Mouse (Mus musculus) adrenal gland, postnatal 10 days (tissue): ENCODE results near the gene Osgep. TPM values are rescaled to one million over a fixed set of nuclear protein-coding genes. Genes with fewer than 3 reads are reported as not detected.
A peak's percentile ranks its signal among the peaks of the same experiment; 100 is the strongest.
"Not testable (repeated sequence)": the region's sequence is repeated elsewhere in the genome, so short reads cannot be mapped to it uniquely, and the experiment has no call there.

Source experiments
- DNase-seq: peaks from one replicate; pipeline ENCODE4 v3.0.0; 2021; ENCODE audit warnings: mixed read lengths
- total RNA-seq, 2 experiments: library from RNA; stranded (reverse); gene quantifications; 2 replicates each; pipeline ENCODE4 v1.2.3; 2021

The Osgep gene
- total RNA-seq, 2 experiments from 2014 or later: 62.7 to 76.7 TPM

DNA sequence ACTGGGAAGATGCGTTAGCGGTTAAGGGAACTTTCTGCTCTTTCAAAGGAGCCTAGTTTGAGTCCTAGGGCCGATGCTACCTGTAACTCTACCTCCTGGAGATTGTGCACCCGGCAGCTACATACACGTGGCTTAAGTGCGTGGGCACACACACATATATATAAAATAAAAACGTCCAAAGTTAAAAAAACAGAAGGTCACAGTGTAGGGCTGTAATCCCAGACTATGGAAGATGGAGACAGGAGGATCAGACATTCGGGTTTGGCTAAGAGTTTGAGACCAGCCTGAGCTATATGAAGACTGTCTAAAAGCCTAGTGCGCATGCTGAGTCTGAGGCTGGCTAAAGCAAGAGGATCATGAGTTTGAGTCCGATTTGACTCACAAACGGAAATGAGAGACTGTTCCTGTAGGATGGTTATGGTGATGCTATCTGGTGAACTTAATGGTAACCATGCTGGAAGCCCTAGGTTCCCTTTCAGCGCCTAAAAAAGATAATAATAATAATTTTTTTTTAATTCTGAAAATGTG is 6.9 kb upstream of the Osgep start:
- no peak for DNase-seq

DNA sequence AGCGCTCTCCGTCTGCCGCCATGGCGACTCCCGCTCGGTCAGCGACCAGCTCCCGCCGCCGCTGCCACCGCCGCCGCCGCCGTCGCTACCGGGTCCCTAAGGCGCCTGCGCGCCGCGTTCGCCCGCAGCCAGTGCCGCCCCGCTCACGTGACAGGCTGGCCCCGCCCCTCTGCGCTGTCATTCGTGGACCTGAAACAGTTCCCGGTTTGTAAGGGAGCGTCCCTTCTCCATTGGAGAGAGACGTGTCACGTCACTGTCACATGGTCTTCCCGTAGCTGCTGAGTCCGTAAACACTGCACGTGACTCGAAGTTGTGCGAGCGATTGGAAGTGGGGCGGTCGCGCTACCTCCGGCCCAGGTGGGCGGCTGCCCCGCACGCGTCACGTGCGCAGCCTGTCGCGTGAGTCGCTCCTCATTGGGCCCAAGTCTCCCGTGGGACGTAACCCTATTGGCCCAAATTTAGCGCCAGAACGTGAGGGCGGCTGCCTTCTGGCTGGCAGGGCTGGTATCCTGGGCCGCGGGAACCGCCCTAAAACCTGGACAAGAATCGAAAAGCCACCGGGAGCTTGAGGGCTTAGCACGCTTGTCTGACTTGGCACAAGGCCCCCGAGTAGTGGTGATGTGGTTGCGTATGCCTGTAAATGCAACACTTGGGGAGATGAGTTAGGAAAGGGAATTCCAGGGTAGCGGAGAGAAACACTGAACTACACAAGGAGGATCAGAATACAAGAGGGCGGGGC is 6.2 kb upstream of the Osgep start, which contains the start of the genes Pip4p1 and Pnp:
Pip4p1 (minus strand) TSS at position 103 of the 739 bp plus-strand sequence.
Pnp (plus strand) TSS at position 329 of the 739 bp plus-strand sequence.
- DNase-seq: peak; percentile 99

DNA sequence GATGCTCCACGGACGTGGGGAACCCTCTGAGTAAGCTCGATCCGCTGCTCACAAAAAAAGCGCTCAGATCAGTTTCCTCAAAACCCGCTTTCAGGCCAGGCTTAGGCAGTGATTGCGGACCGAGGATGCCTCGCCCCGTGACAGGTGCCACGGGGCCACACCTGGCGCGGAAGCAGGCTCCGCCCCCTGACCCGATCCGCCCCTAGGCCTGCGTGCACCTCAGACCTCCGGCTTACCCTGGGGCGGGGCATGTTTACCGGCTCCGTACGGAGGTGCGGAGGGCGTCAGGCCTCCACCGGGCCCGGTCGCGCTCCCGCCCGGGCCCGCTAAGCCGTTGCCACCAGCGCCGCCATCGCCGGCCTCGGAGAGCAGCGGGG is 5.7 kb upstream of the Osgep start:
- no peak for DNase-seq

DNA sequence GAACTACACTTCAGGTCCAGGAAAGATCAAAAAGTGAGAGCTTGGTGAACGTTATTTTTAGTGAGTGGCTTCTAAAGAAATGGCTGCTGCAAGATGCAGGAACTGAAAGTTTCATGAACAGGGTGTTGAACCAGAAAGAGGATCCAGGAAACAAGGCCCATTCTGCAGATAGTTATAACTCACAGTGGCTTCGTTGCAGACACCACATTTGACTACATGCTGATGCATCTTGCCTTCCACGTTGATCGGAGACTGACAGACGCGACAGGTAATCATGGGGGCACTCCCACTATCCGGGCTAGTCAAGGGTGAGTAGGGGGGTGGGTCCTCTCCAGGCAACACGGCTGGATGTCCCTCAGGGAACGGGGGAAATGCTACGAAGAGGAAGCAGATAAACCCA is 5.3 kb upstream of the Osgep start:
- DNase-seq: no peak

DNA sequence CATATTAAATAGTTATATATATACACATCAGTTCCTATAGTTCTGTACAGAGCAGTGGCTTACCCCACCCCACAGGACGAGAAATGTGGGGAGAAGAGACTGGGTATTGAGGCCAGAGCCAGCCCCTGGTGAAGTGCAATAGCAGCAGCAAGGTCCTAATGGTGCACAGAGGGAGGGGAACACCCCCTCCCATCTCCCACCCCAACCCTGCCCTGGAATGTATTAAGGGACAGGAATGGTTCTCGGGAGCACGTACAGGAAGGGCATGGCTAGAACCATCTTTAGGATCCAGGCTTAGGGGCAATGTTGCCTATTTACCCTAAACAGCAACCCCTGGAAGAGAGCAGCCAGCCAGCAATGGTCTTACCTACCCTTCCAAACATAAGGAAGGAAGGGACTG is 2.7 kb upstream of the Osgep start:
- no peak for DNase-seq

DNA sequence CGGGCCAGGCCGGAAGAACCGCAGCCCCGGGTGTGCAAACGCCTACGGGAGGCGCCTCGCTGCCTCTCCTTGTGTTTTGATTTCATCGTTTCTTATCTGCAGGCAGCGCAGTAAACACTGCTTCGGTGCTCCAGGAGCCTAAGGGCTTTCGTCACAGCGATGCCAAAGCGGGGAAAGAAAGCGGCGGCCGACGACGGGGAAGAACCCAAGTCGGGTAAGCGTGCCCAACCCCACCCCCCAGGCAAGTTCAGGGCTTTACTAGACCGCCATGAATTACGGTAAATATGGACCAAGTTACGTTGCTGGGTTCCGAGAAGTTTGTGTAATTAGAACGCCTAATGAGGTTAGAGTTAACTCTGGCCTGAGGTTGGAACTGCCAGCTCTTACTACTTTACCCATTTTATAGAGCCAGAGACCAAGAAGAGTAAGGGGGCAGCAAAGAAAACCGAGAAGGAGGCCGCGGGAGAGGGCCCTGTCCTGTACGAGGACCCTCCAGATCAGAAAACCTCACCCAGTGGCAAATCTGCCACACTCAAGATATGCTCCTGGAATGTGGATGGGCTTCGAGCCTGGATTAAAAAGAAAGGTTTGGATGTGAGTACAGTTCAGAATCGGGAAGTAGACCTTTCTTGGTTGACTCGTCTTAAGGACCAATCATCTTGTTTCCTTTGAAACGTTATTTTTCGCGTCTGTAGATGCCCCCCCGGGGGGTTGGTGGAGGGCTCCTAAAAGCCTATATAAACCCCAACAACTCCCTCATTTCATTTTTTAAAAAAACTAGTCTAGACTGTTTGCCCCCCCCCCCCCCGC is 623 bp upstream of the Osgep start:
- DNase-seq: peak; percentile 19

DNA sequence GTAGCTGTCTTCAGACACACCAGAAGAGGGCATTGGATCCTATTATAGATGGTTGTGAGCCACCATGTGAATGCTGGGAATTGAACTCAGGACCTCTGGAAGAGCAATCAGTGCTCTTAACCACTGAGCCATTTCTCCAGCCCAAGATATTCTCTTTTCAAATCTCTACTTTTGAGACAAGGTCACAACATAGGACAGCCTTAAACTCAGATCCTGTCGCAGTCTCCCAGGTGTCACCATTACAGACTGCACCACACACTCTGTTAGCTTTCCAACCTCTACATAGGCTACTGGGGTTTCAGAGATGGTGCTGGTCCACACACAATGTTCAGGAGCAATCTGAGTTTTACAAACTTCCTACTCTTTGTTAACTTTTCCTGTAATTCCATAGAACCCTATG is 1.3 kb downstream of the Osgep start:
- not testable (repeated sequence) for DNase-seq

DNA sequence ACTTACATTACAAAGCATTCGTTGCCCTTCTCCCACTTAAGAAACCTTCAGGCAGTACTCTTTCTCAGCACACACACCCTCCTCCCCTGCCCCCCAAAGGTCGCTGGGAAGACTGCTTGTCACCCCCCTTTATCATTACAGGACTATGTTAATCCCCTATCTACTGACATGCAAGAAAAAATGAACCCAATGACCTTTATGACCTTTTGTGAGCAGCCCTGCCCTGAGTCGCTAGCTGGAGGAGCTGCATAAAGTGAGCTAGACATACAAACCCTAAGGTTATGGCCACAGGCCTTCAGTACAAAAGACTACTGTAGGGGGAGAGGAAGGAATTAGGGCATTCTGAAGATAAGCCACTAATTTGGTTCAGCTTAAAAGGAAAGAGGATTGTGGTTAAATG is 13.3 kb downstream of the Osgep start:
- DNase-seq: no peak

DNA sequence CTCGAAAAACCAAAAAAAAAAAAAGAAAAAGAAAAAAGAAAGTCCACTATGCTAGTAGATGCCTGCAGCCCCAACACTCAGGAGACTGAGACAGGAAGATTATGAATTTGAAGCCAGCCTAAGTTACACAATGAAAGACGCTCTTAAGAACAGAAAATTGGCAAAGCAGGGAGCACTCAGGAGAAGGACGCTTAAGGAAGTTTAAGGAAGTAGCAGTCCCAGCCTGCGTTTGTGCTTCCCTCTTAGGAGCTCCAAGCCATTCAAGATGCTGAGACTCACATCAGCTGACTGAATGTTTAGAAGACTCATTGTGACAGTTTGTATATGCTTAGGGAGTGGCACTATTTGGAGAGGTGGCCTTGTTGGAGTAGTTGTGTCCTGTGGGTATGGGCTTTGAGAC is 16.6 kb downstream of the Osgep start:
- no peak for DNase-seq

DNA sequence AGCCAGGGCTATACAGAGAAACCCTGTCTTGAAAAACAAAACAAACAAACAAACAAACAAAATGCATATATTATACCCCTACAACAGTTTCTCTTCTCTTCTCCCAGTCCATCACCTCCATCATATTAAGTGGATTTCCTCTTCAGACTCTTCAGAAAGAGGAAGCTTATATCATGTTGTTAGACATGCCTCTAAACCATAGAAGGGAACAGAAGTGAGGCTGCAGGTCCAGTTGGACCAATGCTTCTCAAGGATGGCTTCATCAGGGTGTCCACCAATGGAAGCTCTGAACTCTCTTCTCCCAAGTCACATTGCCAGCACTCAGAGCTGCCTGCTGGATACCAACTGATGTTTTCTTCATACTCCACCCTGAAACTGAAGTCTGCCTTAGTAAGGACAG is 19.4 kb downstream of the Osgep start:
- not testable (repeated sequence) for DNase-seq

DNA sequence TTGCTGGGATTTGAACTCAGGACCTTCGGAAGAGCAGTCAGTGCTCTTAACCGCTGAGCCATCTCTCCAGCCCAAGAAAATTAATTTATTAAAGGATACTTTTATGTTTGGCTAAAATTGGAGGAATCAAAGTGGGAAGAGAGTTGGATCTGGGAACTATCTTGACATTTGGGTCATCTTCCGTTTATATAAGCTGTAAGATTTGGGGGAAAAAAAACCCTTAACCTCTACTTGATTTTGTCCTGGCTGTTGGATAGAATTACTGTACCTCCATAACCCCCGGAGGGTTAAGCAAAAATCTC is 19.9 kb downstream of the Osgep start:
- DNase-seq: no peak

DNA sequence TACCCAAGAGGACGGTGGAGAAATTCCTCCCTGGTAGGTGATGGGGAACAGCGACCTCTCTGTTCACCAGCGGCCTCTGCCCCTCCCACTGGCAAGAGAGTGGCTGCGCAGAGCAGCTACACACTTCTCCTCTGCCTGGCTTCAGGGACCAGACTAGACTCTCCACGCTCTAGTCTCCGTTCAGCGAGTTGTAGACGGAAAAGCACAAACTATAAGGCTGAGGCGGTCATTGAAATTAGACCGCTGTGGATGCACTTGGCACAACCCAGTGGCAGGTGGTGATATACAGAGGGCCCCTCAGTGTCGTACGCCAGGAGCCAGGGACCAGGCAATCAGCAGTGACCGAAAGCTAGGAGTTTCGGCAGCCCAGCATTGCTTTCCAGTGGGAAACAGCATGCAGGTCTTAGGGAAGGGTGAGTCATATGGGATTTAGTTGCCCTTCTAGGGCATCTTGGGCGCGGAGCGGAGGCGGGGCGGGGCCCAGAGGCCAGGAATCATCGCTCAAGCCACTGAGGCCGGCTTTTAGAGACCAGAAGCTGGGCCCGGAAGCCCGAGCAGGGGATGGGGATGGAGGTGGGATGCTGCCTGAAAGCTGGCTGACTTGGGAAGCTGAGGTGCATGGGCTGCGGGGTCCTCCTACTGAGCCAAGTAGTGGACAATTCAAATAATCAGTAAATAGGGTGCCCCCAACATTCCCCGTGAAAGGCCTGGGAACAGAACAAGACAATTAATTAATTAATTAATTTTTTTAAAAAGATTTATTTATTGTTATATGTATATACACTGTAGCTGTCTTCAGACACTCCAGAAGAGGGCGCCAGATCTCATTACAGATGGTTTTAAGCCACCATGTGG is 20.5 kb downstream of the Osgep start:
- DNase-seq: peak; percentile 57

DNA sequence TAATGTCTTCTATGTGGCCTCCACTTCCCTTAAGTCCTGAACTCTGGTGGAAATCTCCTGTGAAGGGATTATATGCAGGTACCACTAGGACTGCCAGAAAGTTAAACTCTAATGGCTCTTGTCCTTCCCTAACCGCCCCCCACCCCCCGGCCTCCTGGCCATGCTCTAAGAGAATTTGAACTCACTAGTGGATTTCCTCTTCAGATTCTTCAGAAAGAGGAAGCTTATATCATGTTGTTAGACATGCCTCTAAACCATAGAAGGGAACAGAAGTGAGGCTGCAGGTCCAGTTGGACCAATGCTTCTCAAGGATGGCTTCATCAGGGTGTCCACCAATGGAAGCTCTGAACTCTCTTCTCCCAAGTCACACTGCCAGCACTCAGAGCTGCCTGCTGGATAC is 26.7 kb downstream of the Osgep start:
- DNase-seq: not testable (repeated sequence)

DNA sequence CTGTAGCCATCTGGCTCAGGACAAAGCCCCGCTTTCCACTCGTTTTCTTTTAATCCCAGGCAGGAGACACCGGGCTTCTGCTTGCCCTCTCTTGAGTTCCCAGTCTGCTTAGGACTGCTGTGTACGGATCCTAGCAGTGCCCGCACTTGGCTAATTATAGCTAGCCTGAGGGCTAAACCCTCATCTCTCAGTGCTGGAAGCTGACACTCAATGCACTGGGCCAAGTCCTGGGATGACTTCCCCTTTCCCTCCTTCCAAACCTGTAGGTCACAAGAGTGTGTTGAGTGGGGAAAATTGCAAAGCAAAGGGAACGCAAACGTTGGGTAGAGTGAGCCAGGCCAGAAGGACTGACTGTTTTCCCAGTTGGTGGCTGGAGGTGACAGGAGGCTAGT is 27.3 kb downstream of the Osgep start, which contains the start of gene Klhl33:
Klhl33 (minus strand) TSS at position 134 of the 392 bp plus-strand sequence.
- no peak for DNase-seq

DNA sequence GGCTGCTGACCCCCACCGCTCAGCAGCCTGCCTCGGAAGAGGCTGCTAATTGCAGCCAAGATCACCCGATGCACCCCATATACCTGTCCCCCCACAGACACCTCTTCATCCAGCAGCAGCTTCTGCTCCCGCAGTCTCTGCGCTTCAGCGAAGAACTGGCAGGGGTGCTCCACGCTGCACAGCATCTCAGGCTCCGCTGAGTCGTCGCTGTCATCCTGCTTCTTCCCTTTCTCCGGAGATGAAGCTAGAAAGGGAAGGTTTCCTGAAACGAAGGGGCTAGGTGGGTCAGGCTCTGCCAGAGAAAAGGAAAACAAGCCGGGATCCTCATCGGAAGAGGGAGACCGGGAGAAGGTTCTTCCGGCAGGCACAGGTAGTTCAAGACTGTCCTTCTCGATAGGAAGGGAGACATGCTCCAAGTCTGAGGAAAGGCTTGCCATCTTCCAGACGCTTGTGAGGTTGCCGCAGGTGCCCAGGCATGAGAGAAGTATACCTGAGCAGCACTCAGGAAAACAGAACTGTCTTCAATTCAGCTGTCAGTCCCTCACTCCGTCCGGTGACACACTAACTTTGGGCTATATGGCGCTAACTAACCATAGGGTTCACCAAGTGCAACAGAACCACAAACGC is 27.8 kb downstream of the Osgep start:
- peak; percentile 16 for DNase-seq

DNA sequence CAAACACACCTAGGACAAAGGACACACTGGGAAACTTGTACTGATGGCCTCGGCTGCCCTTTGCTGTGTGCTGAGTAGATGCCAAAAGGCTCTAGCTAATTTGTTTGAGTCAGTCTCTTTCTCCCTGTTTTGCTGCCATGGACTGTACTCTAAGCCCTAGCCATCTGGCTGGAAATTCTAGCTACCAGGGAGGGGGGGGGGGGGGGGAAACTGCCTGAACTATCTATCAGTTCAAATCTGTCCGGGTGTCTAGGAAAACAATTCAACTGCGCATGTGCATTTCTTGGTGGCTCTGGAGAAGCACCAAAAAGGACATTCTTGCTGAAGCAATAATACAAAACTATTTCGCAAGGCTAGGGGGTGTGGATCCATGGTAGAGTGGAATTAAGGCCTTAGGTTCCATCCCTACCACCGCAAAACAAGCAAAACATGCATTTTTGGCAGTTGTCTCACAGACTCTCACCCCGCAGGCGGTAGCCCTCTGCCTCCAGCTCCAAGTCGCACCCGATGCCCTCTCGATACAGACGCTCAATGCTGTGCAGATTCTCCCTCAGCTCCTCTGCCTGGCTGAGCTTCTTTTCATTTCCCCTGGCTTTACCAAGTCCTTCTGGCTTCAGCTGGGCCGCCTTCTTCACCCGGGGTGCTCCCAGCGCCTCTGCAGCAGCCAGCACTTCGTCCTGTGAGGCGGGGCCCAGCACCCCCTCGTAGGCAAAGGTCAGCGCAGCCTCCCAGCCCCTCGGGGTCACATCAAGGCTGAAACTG is 28.5 kb downstream of the Osgep start:
- DNase-seq: peak; percentile 65

DNA sequence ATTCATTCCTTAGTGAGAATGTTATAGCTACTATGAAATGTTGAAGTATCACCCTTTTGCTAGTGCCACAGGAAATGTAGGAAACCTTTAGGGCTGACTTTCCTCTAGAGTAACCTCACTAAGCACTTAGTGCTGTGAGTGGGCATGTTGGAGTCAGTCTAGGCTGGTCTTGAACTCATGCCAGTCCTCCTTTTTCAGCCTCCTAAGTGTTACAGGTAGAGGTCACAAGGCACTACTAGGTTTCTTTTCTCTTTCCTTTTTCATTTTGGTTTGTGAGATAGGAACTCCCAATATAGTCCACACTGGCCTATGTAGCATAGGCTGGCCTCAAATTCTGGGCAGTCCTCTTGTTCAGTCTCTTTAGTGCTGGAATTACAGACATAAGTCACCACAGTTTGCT is 29.3 kb downstream of the Osgep start:
- DNase-seq: no peak

DNA sequence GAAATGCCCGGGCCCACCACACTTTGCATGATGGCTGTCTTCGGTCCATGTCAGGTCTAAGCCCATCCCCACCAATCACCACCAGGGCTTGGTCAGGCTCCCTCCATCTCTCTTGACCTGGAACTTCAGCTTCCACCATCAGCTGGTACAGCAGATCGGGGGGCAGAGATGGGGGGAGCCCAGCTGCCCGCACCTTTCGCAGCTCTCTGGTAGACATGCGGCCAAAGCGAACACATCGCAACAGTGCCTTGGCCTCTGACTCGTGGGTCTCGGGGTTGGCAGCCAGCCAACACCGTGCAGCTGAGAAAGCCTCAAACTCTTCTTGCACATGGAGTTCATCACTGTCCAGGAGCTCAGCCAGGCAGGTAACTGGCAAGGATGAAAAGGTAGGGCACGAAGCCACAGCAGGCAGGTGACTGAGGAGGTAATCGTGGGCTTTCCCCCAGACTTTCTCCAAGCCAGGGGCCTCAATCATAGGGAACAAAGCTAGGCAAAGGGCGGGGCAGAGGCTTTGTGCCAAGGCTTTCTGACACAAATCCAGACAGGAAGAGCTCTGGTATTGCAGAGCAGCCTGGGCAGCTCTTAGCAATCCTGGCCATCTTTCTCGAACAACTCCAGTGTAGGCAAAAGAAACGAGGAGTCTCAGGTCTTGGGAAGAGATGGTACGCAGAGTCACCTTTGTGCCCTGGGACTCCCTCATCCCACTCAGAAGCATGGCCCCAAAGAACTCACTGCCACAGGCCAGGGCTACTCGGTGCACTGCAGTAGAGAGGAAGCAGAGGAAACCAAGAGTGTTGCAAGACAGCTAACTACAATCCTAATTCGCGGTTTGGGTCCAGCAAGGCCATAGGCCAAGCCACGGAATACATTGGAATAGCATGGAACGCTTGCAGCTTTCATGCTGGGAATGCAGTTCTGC is 31.9 kb downstream of the Osgep start:
- DNase-seq: peak; percentile 52

DNA sequence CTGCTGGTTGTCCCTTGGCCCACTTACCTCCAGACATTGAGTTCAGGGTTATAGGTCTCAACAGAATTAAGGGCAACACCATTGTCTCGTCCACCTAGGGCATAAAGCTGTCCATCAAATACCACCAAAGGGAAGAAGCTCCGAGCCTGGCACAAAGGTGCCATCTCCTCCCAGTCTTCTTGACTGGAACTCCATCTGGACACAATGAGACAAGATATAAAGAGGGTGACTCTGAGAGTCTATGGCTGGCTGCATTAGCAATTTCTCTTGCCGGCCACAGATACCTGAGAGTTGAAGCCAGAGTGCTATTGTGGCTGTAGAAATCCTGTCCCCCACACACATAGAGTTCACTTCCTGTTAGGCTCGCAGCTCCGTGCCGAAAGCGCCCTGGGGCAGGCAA is 32.6 kb downstream of the Osgep start:
- no peak for DNase-seq

DNA sequence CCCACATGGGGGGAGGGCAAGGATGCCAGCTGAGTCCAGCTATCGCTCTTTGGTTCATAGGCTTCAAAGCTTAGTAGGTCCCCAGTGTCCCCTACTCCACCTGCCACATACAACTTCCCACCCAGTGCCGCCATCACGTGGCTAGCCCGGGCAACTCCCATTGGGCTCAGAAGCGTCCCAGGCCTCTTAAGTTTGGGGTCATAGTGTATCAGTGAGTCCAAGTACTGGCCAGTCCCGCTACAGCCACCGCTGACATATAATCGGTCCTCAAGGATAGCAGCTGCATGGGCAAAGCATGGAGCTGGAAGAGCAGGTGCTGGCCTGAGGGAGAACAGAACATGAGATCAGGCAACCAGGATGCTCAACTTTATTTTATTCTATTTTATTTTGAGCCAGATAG is 33.1 kb downstream of the Osgep start:
- DNase-seq: no peak
